Mouse (Mus musculus) G1E (cell line): ENCODE results near the gene Polr2l. TPM values are rescaled to one million over a fixed set of nuclear protein-coding genes. Genes with fewer than 3 reads are reported as not detected.

Source experiments
- ATAC-seq: 2 replicates; pipeline ENCODE4 v1.8.0; 2016; ENCODE audit warnings: mild to moderate bottlenecking; ENCODE audit not compliant: insufficient number of reproducible peaks, poor library complexity, low FRiP score, severe bottlenecking; ENCODE audit errors: extremely low read depth
- DNase-seq: peaks from one replicate; pipeline ENCODE4 v3.0.0; 2012; ENCODE audit warnings: low spot score
- H3K27me3 ChIP-seq: 2 replicates; pipeline ENCODE4 v1.6.1; 2012; ENCODE audit warnings: mild to moderate bottlenecking, low read length, inconsistent platforms; ENCODE audit not compliant: insufficient read depth
- H3K36me3 ChIP-seq: replicated peaks from 2 replicates; pipeline ENCODE3; 2012; ENCODE audit warnings: mild to moderate bottlenecking, inconsistent platforms
- H3K4me1 ChIP-seq: 2 replicates; pipeline ENCODE4 v1.6.1; 2012; ENCODE audit warnings: low read depth, low read length, inconsistent platforms, mixed read lengths; ENCODE audit not compliant: insufficient read depth
- H3K4me3 ChIP-seq: 2 replicates; pipeline ENCODE4 v1.5.1; 2012; ENCODE audit warnings: low read depth, mild to moderate bottlenecking, inconsistent platforms, low read length, moderate library complexity, mixed read lengths
- H3K9me3 ChIP-seq: replicated peaks from 2 replicates; pipeline ENCODE4 v1.6.1; 2012; ENCODE audit warnings: inconsistent platforms
- CTCF ChIP-seq: IDR thresholded peaks from 2 replicates; pipeline ENCODE4 v1.5.1; 2012; ENCODE audit warnings: low read depth, low read length, inconsistent platforms, mixed read lengths
- GATA1 ChIP-seq: IDR thresholded peaks from 2 replicates; pipeline ENCODE4 v1.6.1; 2012; ENCODE audit warnings: borderline replicate concordance, low read length, inconsistent platforms, mixed read lengths
- GATA2 ChIP-seq: IDR thresholded peaks from 2 replicates; pipeline ENCODE4 v1.6.1; 2012; ENCODE audit warnings: low read depth, low read length, inconsistent platforms, borderline replicate concordance
- POLR2AphosphoS5 ChIP-seq: IDR thresholded peaks from 2 replicates; pipeline ENCODE4 v1.6.1; 2012; ENCODE audit warnings: low read depth, low read length, inconsistent platforms; ENCODE audit not compliant: insufficient replicate concordance
- TAL1 ChIP-seq: conservative IDR thresholded peaks from 2 replicates; pipeline ENCODE4 v1.6.1; 2012; ENCODE audit warnings: low read depth, low read length, inconsistent platforms, mixed read lengths
- polyA plus RNA-seq: library from polyadenylated mRNA; stranded (reverse); fragments of >175 nt; gene quantifications from 2 replicates; pipeline ENCODE4 v1.2.3, GENCODE M21; 2012
- total RNA-seq, 2 experiments: library from RNA; stranded (forward) in 1 of 2; stranded (reverse) in 1 of 2; fragments of 200-1000 nt in 1 of 2; fragments of >200 nt in 1 of 2; fragmentation: Nextera tagmentation in 1 of 2; gene quantifications; 2 replicates each; pipeline ENCODE4 v1.2.3; 2014 to 2017

The Polr2l gene
- total and polyA plus RNA-seq, 3 experiments = 18.7 to 61.0 (median 58.3) TPM

DNA sequence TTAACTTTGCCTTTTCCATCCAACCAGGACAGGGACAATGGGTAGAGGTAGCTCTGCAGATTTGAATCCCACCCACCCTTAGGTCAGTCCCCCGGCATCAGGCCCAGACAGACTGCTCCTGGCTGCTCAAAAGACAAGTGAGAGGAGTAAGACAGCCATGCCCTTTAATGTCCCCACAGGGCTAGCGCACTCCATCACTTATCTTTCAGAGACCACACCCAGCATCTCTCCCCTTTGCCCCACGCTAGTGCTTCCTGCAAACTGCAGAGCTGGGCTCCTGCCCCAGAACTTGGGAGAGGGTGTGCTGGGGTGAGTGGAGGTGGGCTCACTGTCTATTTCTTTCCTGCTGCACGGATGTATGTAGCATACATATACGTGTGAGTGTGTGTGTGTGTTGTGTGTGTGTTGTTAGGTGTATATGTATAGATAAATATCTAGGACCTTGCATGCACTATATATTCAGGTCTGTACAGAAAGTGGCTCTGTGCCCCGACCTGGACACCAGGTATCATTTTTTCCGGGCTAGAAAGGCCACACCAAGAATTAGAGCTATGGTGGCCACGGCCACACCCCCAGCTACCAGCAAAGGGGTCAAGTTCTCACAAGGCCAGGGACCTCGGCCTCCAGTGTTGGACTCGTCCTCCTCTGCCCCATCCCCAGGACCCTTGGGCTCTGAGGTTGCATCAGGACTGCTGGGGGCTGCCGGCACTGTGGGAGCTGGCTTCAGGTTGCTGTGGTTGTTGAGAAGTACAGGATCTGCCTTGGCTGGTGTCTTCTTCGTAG, 47.8 kb downstream of the Polr2l start:
- Histone ChIP-seq H3K27me3 (peaks cover 46% of the 10 kb centered on the region), H3K36me3 (peaks cover 29% of the 10 kb centered on the region), H3K9me3 (no peaks in the 10 kb centered on the region), H3K4me1 (peaks cover 48% of the 10 kb centered on the region), H3K4me3 (no peak overlapping the region)
- DNase-seq = no peak
- TF ChIP-seq POLR2AphosphoS5 (no peak), CTCF (no peak), GATA2 (no peak), TAL1 (no peak), GATA1 (no peak)
- no peak for ATAC-seq

DNA sequence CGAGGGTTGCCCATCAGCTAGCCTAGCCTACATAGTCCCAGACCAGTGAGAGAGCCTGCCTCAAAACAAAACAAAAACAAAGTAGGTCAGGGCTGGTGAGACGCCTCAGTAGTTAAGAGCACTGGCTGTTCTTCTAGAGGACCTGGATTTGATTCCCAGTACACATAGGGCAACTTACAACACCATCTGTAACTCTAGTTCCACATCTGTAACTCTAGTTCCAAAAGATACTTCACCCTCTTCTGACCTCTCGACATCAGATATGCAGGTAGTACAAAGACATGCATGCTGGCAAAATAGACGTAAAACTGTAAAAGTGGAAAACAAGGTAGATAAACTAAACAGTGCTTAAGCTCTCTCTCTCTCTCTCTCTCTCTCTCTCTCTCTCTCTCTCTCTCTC, 51.1 kb downstream of the Polr2l start:
- ATAC-seq (no peak), DNase-seq (no peak)
- Histone ChIP-seq H3K27me3 (peaks cover 52% of the 10 kb centered on the region), H3K9me3 (no peaks in the 10 kb centered on the region), H3K4me1 (peaks cover 32% of the 10 kb centered on the region), H3K36me3 (no peaks in the 10 kb centered on the region), H3K4me3 (no peak overlapping the region)
- TF ChIP-seq CTCF = no peak
- TF ChIP-seq GATA2 = no peak
- no peak for TF ChIP-seq POLR2AphosphoS5
- TF ChIP-seq TAL1 = no peak
- no peak for TF ChIP-seq GATA1

Other genes with a start within 250 kb of the Polr2l start
Only the 20 nearest of the 22 such genes appear.
- 1.6 and 2.5 TPM in 2 replicates for gene Irf7, start 208.7 kb downstream of the Polr2l start, total RNA-seq (2014; fragmentation: Nextera tagmentation)
- 6.2 and 6.8 TPM in 2 replicates for gene Irf7, start 208.7 kb downstream of the Polr2l start, total RNA-seq (2017)
- gene Irf7, start 208.7 kb downstream of the Polr2l start, polyA plus RNA-seq = 12.9 and 17.6 TPM in 2 replicates
- not detected in 2 replicates for gene Cdhr5, start 198.3 kb downstream of the Polr2l start, total RNA-seq (2014; fragmentation: Nextera tagmentation)
- 0.05 TPM in 1 of 2 replicates, not detected in the other for gene Cdhr5, start 198.3 kb downstream of the Polr2l start, total RNA-seq (2017)
- not detected in 2 replicates for gene Cdhr5, start 198.3 kb downstream of the Polr2l start, polyA plus RNA-seq
- gene Sct, start 196.0 kb downstream of the Polr2l start, total RNA-seq (2014; fragmentation: Nextera tagmentation) = not detected in 2 replicates
- gene Sct, start 196.0 kb downstream of the Polr2l start, total RNA-seq (2017) = not detected in 2 replicates
- not detected in 2 replicates for gene Sct, start 196.0 kb downstream of the Polr2l start, polyA plus RNA-seq
- not detected in 2 replicates for gene Drd4, start 183.1 kb downstream of the Polr2l start, total RNA-seq (2014; fragmentation: Nextera tagmentation)
- gene Drd4, start 183.1 kb downstream of the Polr2l start, total RNA-seq (2017) = 0.38 TPM in 1 of 2 replicates, not detected in the other
- gene Drd4, start 183.1 kb downstream of the Polr2l start, polyA plus RNA-seq = not detected in 2 replicates
- gene Deaf1, start 147.4 kb downstream of the Polr2l start, total RNA-seq (2014; fragmentation: Nextera tagmentation) = 35.3 and 41.2 TPM in 2 replicates
- gene Deaf1, start 147.4 kb downstream of the Polr2l start, total RNA-seq (2017) = 22.9 and 27.0 TPM in 2 replicates
- 55.8 and 61.7 TPM in 2 replicates for gene Deaf1, start 147.4 kb downstream of the Polr2l start, polyA plus RNA-seq
- 22.5 and 24.4 TPM in 2 replicates for gene Tmem80, start 147.4 kb downstream of the Polr2l start, total RNA-seq (2014; fragmentation: Nextera tagmentation)
- gene Tmem80, start 147.4 kb downstream of the Polr2l start, total RNA-seq (2017) = 18.0 and 18.3 TPM in 2 replicates
- 8.4 and 9.0 TPM in 2 replicates for gene Tmem80, start 147.4 kb downstream of the Polr2l start, polyA plus RNA-seq
- gene Eps8l2, start 136.3 kb downstream of the Polr2l start, total RNA-seq (2014; fragmentation: Nextera tagmentation) = not detected in 2 replicates
- 0.33 TPM in 1 of 2 replicates, not detected in the other for gene Eps8l2, start 136.3 kb downstream of the Polr2l start, total RNA-seq (2017)
- gene Eps8l2, start 136.3 kb downstream of the Polr2l start, polyA plus RNA-seq = not detected in 2 replicates
- 59.1 and 68.2 TPM in 2 replicates for gene Taldo1, start 82.9 kb downstream of the Polr2l start, total RNA-seq (2014; fragmentation: Nextera tagmentation)
- gene Taldo1, start 82.9 kb downstream of the Polr2l start, total RNA-seq (2017) = 514 and 659 TPM in 2 replicates
- 207 and 336 TPM in 2 replicates for gene Taldo1, start 82.9 kb downstream of the Polr2l start, polyA plus RNA-seq
- gene Gatd1, start 61.0 kb downstream of the Polr2l start, total RNA-seq (2014; fragmentation: Nextera tagmentation) = 22.6 and 30.8 TPM in 2 replicates
- 23.8 and 23.9 TPM in 2 replicates for gene Gatd1, start 61.0 kb downstream of the Polr2l start, total RNA-seq (2017)
- 15.4 and 16.5 TPM in 2 replicates for gene Gatd1, start 61.0 kb downstream of the Polr2l start, polyA plus RNA-seq
- gene Cend1, start 45.6 kb downstream of the Polr2l start, total RNA-seq (2014; fragmentation: Nextera tagmentation) = not detected in 2 replicates
- not detected in 2 replicates for gene Cend1, start 45.6 kb downstream of the Polr2l start, total RNA-seq (2017)
- gene Cend1, start 45.6 kb downstream of the Polr2l start, polyA plus RNA-seq = not detected in 2 replicates
- 16.3 and 20.8 TPM in 2 replicates for gene Slc25a22, start 37.2 kb downstream of the Polr2l start, total RNA-seq (2014; fragmentation: Nextera tagmentation)
- 3.7 and 3.8 TPM in 2 replicates for gene Slc25a22, start 37.2 kb downstream of the Polr2l start, total RNA-seq (2017)
- 51.8 and 54.9 TPM in 2 replicates for gene Slc25a22, start 37.2 kb downstream of the Polr2l start, polyA plus RNA-seq
- 22.9 and 29.6 TPM in 2 replicates for gene Pidd1, start 31.1 kb downstream of the Polr2l start, total RNA-seq (2014; fragmentation: Nextera tagmentation)
- 8.8 and 8.9 TPM in 2 replicates for gene Pidd1, start 31.1 kb downstream of the Polr2l start, total RNA-seq (2017)
- gene Pidd1, start 31.1 kb downstream of the Polr2l start, polyA plus RNA-seq = 40.1 and 59.6 TPM in 2 replicates
- gene Rplp2, start 27.8 kb downstream of the Polr2l start, total RNA-seq (2014; fragmentation: Nextera tagmentation) = 939 and 1,045 TPM in 2 replicates
- 1,867 and 2,370 TPM in 2 replicates for gene Rplp2, start 27.8 kb downstream of the Polr2l start, total RNA-seq (2017)
- 5,272 and 6,746 TPM in 2 replicates for gene Rplp2, start 27.8 kb downstream of the Polr2l start, polyA plus RNA-seq
- gene Pnpla2, start 19.9 kb downstream of the Polr2l start, total RNA-seq (2014; fragmentation: Nextera tagmentation) = 23.6 and 26.7 TPM in 2 replicates
- gene Pnpla2, start 19.9 kb downstream of the Polr2l start, total RNA-seq (2017) = 7.1 and 9.9 TPM in 2 replicates
- gene Pnpla2, start 19.9 kb downstream of the Polr2l start, polyA plus RNA-seq = 49.9 and 50.5 TPM in 2 replicates
- not detected in 2 replicates for gene Cracr2b, start 14.0 kb downstream of the Polr2l start, total RNA-seq (2014; fragmentation: Nextera tagmentation)
- 0.44 TPM in 1 of 2 replicates, not detected in the other for gene Cracr2b, start 14.0 kb downstream of the Polr2l start, total RNA-seq (2017)
- not detected in 2 replicates for gene Cracr2b, start 14.0 kb downstream of the Polr2l start, polyA plus RNA-seq
- 6.4 and 13.8 TPM in 2 replicates for gene Cd151, start 7.7 kb downstream of the Polr2l start, total RNA-seq (2014; fragmentation: Nextera tagmentation)
- gene Cd151, start 7.7 kb downstream of the Polr2l start, total RNA-seq (2017) = 18.1 and 24.3 TPM in 2 replicates
- gene Cd151, start 7.7 kb downstream of the Polr2l start, polyA plus RNA-seq = 8.0 and 13.3 TPM in 2 replicates
- 13.5 and 14.6 TPM in 2 replicates for gene Tspan4, start 108 bp upstream of the Polr2l start, total RNA-seq (2014; fragmentation: Nextera tagmentation)
- 28.7 and 35.3 TPM in 2 replicates for gene Tspan4, start 108 bp upstream of the Polr2l start, total RNA-seq (2017)
- 15.3 and 16.2 TPM in 2 replicates for gene Tspan4, start 108 bp upstream of the Polr2l start, polyA plus RNA-seq
- 15.4 and 19.4 TPM in 2 replicates for gene Chid1, start 64.7 kb upstream of the Polr2l start, total RNA-seq (2014; fragmentation: Nextera tagmentation)
- 25.1 and 32.5 TPM in 2 replicates for gene Chid1, start 64.7 kb upstream of the Polr2l start, total RNA-seq (2017)
- gene Chid1, start 64.7 kb upstream of the Polr2l start, polyA plus RNA-seq = 14.4 and 19.2 TPM in 2 replicates
- gene Ap2a2, start 87.0 kb upstream of the Polr2l start, total RNA-seq (2014; fragmentation: Nextera tagmentation) = 1.0 and 3.2 TPM in 2 replicates
- gene Ap2a2, start 87.0 kb upstream of the Polr2l start, total RNA-seq (2017) = 4.5 and 5.3 TPM in 2 replicates
- 2.8 TPM in 2 replicates for gene Ap2a2, start 87.0 kb upstream of the Polr2l start, polyA plus RNA-seq
- not detected in 2 replicates for gene Muc6, start 180.2 kb upstream of the Polr2l start, total RNA-seq (2014; fragmentation: Nextera tagmentation)
- 0.22 and 0.23 TPM in 2 replicates for gene Muc6, start 180.2 kb upstream of the Polr2l start, total RNA-seq (2017)
- gene Muc6, start 180.2 kb upstream of the Polr2l start, polyA plus RNA-seq = not detected in 2 replicates